8 mouse cellular contexts compared by ENCODE assay signal in genomic region chr10:75932891-75933290, GRCm38 (mm10). TPM values are rescaled to one million over a fixed set of nuclear protein-coding genes. Genes with fewer than 3 reads are reported as not detected.
DNase-seq lines count a peak whose midpoint lies in the region; ATAC-seq and TF ChIP-seq lines count a peak whose summit lies in the region.

TSS of gene Chchd10 (plus strand) at chr10:75933130.

- H3K27ac ChIP-seq in spleen, adult 2 months (ENCODE audit: insufficient read depth, low read length): peak within 1 kb of the TSS; percentile 33; the same call in 1 of the 2 replicates
- H3K27ac ChIP-seq in embryonic facial prominence, embryonic 12.5 days: peak within 1 kb of the TSS; percentile 80
- peak within 1 kb of the TSS; percentile 5; the same call in 1 of the 2 replicates for H3K27ac ChIP-seq in heart, embryonic 12.5 days (ENCODE audit: poor library complexity, severe bottlenecking)
- H3K27ac ChIP-seq in neural tube, embryonic 14.5 days (ENCODE audit: low read depth, low read length): 0 out of 2 replicates have a peak within 1 kb of the TSS, but pooled peaks have one; percentile 39

- peak within 1 kb of the TSS; percentile 59 for H3K4me3 ChIP-seq in spleen, adult 2 months (ENCODE audit: extremely low read depth, insufficient read depth, insufficient read length)
- peak within 1 kb of the TSS; percentile 66 for H3K4me3 ChIP-seq in embryonic facial prominence, embryonic 12.5 days
- peak within 1 kb of the TSS; percentile 63 for H3K4me3 ChIP-seq in heart, embryonic 12.5 days
- peak within 1 kb of the TSS; percentile 48 for H3K4me3 ChIP-seq in neural tube, embryonic 14.5 days (ENCODE audit: low read depth, low read length)

- intact Hi-C loops in left cerebral cortex, postnatal 10 days (cut with DNase I): no loop called here

- no peaks in the 10 kb centered on the region for H3K36me3 ChIP-seq in spleen, adult 2 months (ENCODE audit: control insufficient read depth, insufficient read depth, low read length)
- H3K36me3 ChIP-seq in embryonic facial prominence, embryonic 12.5 days: peaks cover 5% of the 10 kb centered on the region
- H3K36me3 ChIP-seq in heart, embryonic 12.5 days: peaks cover 4% of the 10 kb centered on the region; the same call in 1 of the 2 replicates
- H3K36me3 ChIP-seq in neural tube, embryonic 14.5 days (ENCODE audit: control insufficient read depth, insufficient read depth, low read length): no peaks in the 10 kb centered on the region

- no peaks in the 10 kb centered on the region for H3K27me3 ChIP-seq in spleen, adult 2 months (ENCODE audit: control insufficient read depth, insufficient read depth, low read length)
- peaks cover 34% of the 10 kb centered on the region for H3K27me3 ChIP-seq in embryonic facial prominence, embryonic 12.5 days
- peaks cover 44% of the 10 kb centered on the region for H3K27me3 ChIP-seq in heart, embryonic 12.5 days (replicated peaks)
- H3K27me3 ChIP-seq in neural tube, embryonic 14.5 days (ENCODE audit: control insufficient read depth, insufficient read depth, low read length): peaks cover 3% of the 10 kb centered on the region; the same call in 1 of the 2 replicates

- peaks cover 20% of the 10 kb centered on the region for H3K4me1 ChIP-seq in spleen, adult 2 months (ENCODE audit: control insufficient read depth, insufficient read depth, insufficient read length)
- peaks cover 38% of the 10 kb centered on the region for H3K4me1 ChIP-seq in embryonic facial prominence, embryonic 12.5 days
- peaks cover 54% of the 10 kb centered on the region for H3K4me1 ChIP-seq in heart, embryonic 12.5 days (replicated peaks)
- peaks cover 19% of the 10 kb centered on the region for H3K4me1 ChIP-seq in neural tube, embryonic 14.5 days (ENCODE audit: control insufficient read depth, insufficient read depth, low read length)

- no peaks in the 10 kb centered on the region for H3K9me3 ChIP-seq in embryonic facial prominence, embryonic 12.5 days
- H3K9me3 ChIP-seq in heart, embryonic 12.5 days (replicated peaks): no peaks in the 10 kb centered on the region
- no peaks in the 10 kb centered on the region for H3K9me3 ChIP-seq in neural tube, embryonic 14.5 days (ENCODE audit: control insufficient read depth, low read length)

- TF ChIP-seq POLR2A in spleen, adult 2 months (IDR thresholded peaks at IDR 0.05; ENCODE audit: low read depth, low read length): no peak

- peak within 1 kb of the TSS; percentile 94 for H3K9ac ChIP-seq in embryonic facial prominence, embryonic 12.5 days
- peak within 1 kb of the TSS; percentile 90 for H3K9ac ChIP-seq in heart, embryonic 12.5 days
- H3K9ac ChIP-seq in neural tube, embryonic 14.5 days (replicated peaks; ENCODE audit: low read depth, low read length): peak within 1 kb of the TSS; percentile 75

- no peak for DNase-seq in spleen, adult 2 months (ENCODE audit: low read depth in 1 of 2, low spot score in 2 of 2)
- no peak for DNase-seq in spleen, postnatal 36 days (ENCODE audit: low spot score in 2 of 2)
- DNase-seq in left cerebral cortex, postnatal 10 days (ENCODE audit: extremely low spot score in 1 of 2, low spot score in 2 of 2): no peak
- DNase-seq in right cerebral cortex, adult 2 months (ENCODE audit: low spot score in 2 of 2): no peak
- no peak for DNase-seq in cerebellum, adult 11 months

- TF ChIP-seq CTCF in spleen, adult 2 months (IDR thresholded peaks at IDR 0.05; ENCODE audit: extremely low read depth, insufficient read depth, insufficient read length, insufficient replicate concordance): no peak

- 68% methylated on average over 6 of the region's 6 CpGs for WGBS in spleen, adult 2 months
- 27% methylated on average over 6 of the region's 6 CpGs for WGBS in embryonic facial prominence, embryonic 12.5 days
- 34% methylated on average over 6 of the region's 6 CpGs for WGBS in heart, embryonic 12.5 days
- WGBS in neural tube, embryonic 14.5 days: 25% methylated on average over 6 of the region's 6 CpGs

- ATAC-seq in embryonic facial prominence, embryonic 12.5 days (ENCODE audit: insufficient number of reproducible peaks, insufficient read depth, low FRiP score, low TSS enrichment): no peak
- no peak for ATAC-seq in heart, embryonic 12.5 days (ENCODE audit: insufficient number of reproducible peaks, low FRiP score)
- no peak for ATAC-seq in neural tube, embryonic 14.5 days (ENCODE audit: low read depth)

- H3K4me2 ChIP-seq in embryonic facial prominence, embryonic 12.5 days (replicated peaks): peak within 1 kb of the TSS; percentile 83
- H3K4me2 ChIP-seq in heart, embryonic 12.5 days: peak within 1 kb of the TSS; percentile 96
- peak within 1 kb of the TSS; percentile 95 for H3K4me2 ChIP-seq in neural tube, embryonic 14.5 days (ENCODE audit: low read depth, low read length)

RNA-seq across cellular contexts. Expression of gene Chchd10, which starts in this region (rescaled TPM):
- 86.8 and 146 TPM in 2 replicates for polyA plus RNA-seq in spleen, adult 2 months (2012; rRNA removed)
- polyA plus RNA-seq in embryonic facial prominence, embryonic 12.5 days (2016; fragmentation: Nextera tagmentation; extraction: Ambion mirVana): 10.2 and 11.8 TPM in 2 replicates
- 408 and 409 TPM in 2 replicates for polyA plus RNA-seq in heart, embryonic 12.5 days (2016; fragmentation: Nextera tagmentation; extraction: Ambion mirVana)
- 100 to 1,000 TPM; 155 to 181 TPM for total RNA-seq in left cerebral cortex, postnatal 10 days (2021)
- polyA plus RNA-seq in neural tube, embryonic 14.5 days (2014; fragmentation: Nextera tagmentation; extraction: Ambion mirVana): 108 and 158 TPM in 2 replicates

Comparison
In these comparisons a context has a peak if more than half of its experiments do, and no peak if none do; other contexts are left out.
1. H3K27ac ChIP-seq: peak in every context shown above with its lines; median percentile 80 in embryonic facial prominence, embryonic 12.5 days; 39 in neural tube, embryonic 14.5 days; 33 in spleen, adult 2 months; 5 in heart, embryonic 12.5 days.